Mouse (Mus musculus) kidney, embryonic 16.5 days (tissue): ENCODE measurements around the gene Sertad1. TPM values are rescaled to one million over a fixed set of nuclear protein-coding genes. Genes with fewer than 3 reads are reported as not detected.
A peak's percentile ranks its signal among the peaks of the same experiment; 100 is the strongest.

Experiments
- ATAC-seq: fragments of 200-750 bp; cut with Nextera tagmentation; 2 replicates; pipeline ENCODE4 v1.8.0; 2017; ENCODE audit warnings: moderate TSS enrichment; ENCODE audit not compliant: low FRiP score, low TSS enrichment
- H3K27ac ChIP-seq: fragments of 300-500 bp; sonication (generic); 2 replicates; pipeline ENCODE4 v1.5.1; 2014; ENCODE audit warnings: low read length
- H3K27me3 ChIP-seq: fragments of 300-500 bp; sonication (generic); 2 replicates; pipeline ENCODE4 v1.6.1; 2014; ENCODE audit warnings: low read length, control low read depth, mixed read lengths; ENCODE audit not compliant: insufficient read depth
- H3K36me3 ChIP-seq: fragments of 300-500 bp; sonication (generic); 2 replicates; pipeline ENCODE4 v1.6.1; 2014; ENCODE audit warnings: low read length, control low read depth, mixed read lengths; ENCODE audit not compliant: insufficient read depth
- H3K4me1 ChIP-seq: fragments of 300-500 bp; sonication (generic); 2 replicates; pipeline ENCODE4 v1.6.1; 2014; ENCODE audit warnings: low read length, control low read depth, mixed read lengths; ENCODE audit not compliant: insufficient read depth
- H3K4me2 ChIP-seq: fragments of 300-500 bp; sonication (generic); replicated peaks from 2 replicates; pipeline ENCODE4 v1.6.1; 2014; ENCODE audit warnings: low read depth, low read length
- H3K4me3 ChIP-seq: fragments of 300-500 bp; sonication (generic); 2 replicates; pipeline ENCODE4 v1.5.1; 2014; ENCODE audit warnings: mild to moderate bottlenecking, low read length
- H3K9ac ChIP-seq: fragments of 300-500 bp; sonication (generic); replicated peaks from 2 replicates; pipeline ENCODE4 v1.6.1; 2014; ENCODE audit warnings: low read length
- H3K9me3 ChIP-seq: fragments of 300-500 bp; sonication (generic); 2 replicates; pipeline ENCODE4 v1.6.1; 2016; ENCODE audit warnings: low read length, control low read depth
- WGBS: fragments of 180-500 bp; shearing (Covaris S2); extraction: QIAGEN DNeasy Blood & Tissue Kit; methylation state at CpG from one replicate; pipeline ENCODE4 v1.1.7; 2014; 5-methylcytosine and 5-hydroxymethylcytosine counted together
- polyA plus RNA-seq: library from polyadenylated mRNA; unstranded; fragments of >200 nt; fragmentation: Nextera tagmentation; extraction: Ambion mirVana; gene quantifications from 2 replicates; pipeline ENCODE4 v1.2.1, GENCODE M21; 2015

Gene Sertad1
- polyA plus RNA-seq, 1 experiment from 2014 or later: 45.8 TPM

DNA sequence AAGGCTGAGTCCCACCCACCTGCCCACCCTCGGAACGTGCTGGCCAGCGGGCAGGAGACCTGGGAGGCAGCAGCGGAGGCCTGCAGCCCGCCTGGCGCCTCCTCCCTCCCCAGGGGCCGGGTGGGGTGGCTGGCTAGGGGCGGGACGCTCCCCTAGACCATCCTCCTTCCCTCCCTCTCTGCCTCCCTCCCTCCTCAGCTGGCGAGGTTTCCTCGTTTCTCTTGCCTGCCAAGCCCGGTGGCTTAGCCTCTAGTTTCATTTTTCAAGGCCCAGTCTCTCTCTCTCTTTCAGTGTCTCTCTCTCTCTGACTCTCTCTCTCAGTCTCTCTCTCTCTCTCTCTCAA, 5.1 kb upstream of the Sertad1 start:
- Histone ChIP-seq H3K9ac (peak overlapping the region; percentile 65), H3K36me3 (peaks cover 9% of the 10 kb centered on the region), H3K9me3 (no peaks in the 10 kb centered on the region), H3K4me1 (peaks cover 30% of the 10 kb centered on the region), H3K27me3 (no peaks in the 10 kb centered on the region), H3K4me2 (peak overlapping the region; percentile 56), H3K27ac (peak overlapping the region; percentile 93), H3K4me3 (peak overlapping the region; percentile 34)
- WGBS: 0% methylated on average over 12 of the region's 12 CpGs
- ATAC-seq: peak; percentile 97

DNA sequence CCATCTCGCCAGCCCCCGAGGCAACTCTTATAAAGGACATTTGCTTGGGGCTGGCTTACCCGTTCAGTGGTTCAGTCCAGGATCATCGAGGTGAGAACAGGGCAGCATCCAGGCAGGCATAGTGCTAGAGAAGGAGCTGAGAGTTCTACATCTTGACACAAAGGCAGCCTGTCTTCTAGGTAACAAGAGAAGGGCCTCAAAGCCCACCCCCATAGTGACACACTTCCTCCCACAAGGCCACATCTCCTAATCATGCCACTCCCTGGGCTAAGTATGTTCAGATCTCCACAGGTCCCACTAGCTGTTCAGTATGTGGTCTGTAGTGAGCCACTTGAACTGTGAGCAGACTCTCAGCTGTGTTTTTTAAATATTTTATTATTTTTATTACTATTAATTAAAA, 2.9 kb upstream of the Sertad1 start:
- Histone ChIP-seq H3K27ac (no peak overlapping the region), H3K4me2 (no peak overlapping the region), H3K9me3 (no peaks in the 10 kb centered on the region), H3K36me3 (no peaks in the 10 kb centered on the region), H3K4me1 (peaks cover 30% of the 10 kb centered on the region), H3K27me3 (no peaks in the 10 kb centered on the region), H3K4me3 (no peak overlapping the region), H3K9ac (no peak overlapping the region)
- no peak for ATAC-seq
- 90% methylated on average over 4 of the region's 4 CpGs for WGBS

DNA sequence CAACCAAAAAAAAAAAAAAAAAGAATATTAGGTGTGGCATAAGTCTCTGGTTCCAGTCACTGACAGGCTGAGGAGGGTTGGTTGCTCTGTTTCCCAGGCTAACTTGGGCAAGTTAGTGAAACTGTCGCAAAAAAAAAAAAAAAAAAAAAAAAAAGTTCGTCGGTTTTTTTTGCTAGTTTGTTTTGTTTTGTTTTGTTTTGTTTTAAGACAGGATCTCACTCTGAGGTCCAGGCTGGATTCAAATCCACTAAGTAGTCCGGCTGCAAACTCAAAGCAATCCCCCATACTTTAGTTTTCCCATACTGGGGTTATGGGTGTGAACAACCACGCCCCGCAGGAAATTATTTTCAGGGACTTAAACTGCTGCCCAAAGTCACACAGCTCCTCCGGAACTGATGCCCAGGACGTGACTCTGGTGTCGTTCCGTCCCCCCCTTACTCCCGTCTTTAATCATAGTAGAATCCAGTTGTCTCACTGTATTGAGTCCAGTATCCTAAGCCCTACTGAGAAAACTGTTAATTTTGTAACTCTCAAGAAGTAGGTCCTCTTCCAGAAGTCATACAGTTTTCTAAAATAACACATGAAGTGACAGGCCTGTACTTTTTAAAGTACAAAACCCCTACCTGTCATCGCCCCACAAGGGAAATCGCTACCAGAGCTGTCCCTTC, 474 bp upstream of the Sertad1 start:
- Histone ChIP-seq H3K4me1 (peaks cover 41% of the 10 kb centered on the region), H3K4me2 (peak overlapping the region; percentile 76), H3K27ac (peak overlapping the region; percentile 99), H3K9me3 (no peaks in the 10 kb centered on the region), H3K36me3 (peaks cover 10% of the 10 kb centered on the region), H3K4me3 (peak overlapping the region; percentile 75), H3K9ac (peak overlapping the region; percentile 61), H3K27me3 (no peaks in the 10 kb centered on the region)
- WGBS: 2% methylated on average over 13 of the region's 13 CpGs
- no peak for ATAC-seq

DNA sequence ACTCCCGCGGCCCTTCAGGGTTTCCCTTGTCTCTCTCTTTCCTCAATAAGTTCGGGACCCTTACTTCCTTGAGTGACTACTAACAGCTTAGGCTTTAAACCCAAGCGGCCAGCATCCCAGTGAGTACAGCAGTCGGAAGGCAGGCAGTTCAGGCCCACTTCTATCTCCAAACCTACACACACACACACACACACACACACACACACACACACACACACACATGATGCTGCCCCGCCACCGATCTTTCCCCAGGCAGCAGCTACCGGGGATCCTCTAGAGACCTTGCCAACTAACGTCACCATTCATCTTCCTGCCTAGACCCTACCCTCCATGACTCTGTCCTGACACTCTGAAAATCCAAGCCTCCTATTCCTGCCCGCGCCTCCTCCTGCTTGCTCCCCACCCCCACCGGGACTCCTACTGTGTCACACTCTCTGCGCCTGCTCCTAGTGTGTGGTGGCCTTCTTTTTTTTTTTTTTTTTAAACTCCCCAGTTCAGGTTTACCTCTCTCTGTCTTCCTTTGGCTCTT, 1.1 kb downstream of the Sertad1 start:
- Histone ChIP-seq H3K27ac (peak overlapping the region; percentile 99), H3K9ac (peak overlapping the region; percentile 94), H3K36me3 (peaks cover 10% of the 10 kb centered on the region), H3K4me2 (peak overlapping the region; percentile 57), H3K4me3 (peak overlapping the region; percentile 75), H3K27me3 (no peaks in the 10 kb centered on the region), H3K9me3 (no peaks in the 10 kb centered on the region), H3K4me1 (peaks cover 33% of the 10 kb centered on the region)
- no peak for ATAC-seq
- 2% methylated on average over 13 of the region's 13 CpGs for whole genome bisulfite sequencing

DNA sequence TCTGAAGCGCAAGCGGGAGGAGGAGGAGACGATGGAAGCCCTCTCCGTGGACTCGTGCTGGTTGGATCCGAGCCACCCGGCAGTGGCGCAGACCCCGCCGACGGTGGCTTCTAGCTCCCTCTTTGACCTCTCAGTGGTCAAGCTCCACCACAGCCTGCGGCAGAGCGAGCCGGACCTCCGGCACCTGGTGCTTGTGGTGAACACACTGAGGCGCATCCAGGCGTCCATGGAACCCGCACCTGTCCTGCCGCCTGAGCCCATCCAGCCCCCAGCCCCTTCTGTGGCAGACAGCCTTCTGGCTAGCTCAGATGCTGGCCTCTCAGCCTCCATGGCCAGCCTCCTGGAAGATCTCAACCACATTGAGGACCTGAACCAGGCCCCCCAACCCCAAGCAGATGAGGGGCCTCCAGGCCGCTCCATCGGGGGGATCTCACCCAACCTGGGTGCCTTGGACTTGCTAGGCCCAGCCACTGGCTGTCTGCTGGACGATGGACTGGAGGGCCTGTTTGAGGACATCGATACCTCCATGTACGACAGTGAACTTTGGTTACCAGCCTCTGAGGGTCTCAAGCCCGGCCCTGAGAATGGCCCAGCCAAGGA, 2.7 kb downstream of the Sertad1 start:
- Histone ChIP-seq H3K4me2 (peak overlapping the region; percentile 58; the same call in 1 of the 2 replicates), H3K27ac (peak overlapping the region; percentile 97), H3K27me3 (no peaks in the 10 kb centered on the region)

DNA sequence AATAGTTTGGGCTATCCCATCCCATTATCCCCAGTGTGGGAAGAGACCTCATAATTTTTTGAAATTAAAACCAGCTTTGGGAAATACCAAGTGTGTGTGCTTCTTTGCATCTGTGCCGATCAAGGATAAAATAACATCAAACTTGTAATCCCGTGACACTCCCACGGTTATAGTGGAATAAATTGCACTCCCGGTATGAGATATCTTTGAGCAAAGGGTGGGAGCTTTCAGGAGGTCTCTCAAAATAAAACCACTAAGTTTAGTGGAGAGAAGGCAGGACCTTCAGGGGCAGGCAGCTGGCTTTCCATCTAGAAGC, 3.5 kb downstream of the Sertad1 start:
- peak overlapping the region; percentile 97 for H3K27ac ChIP-seq
- peaks cover 10% of the 10 kb centered on the region for H3K36me3 ChIP-seq
- peak overlapping the region; percentile 58 for H3K4me2 ChIP-seq
- ATAC-seq: no peak
- H3K9me3 ChIP-seq: no peaks in the 10 kb centered on the region
- 16% methylated on average over 4 of the region's 4 CpGs for WGBS
- peak overlapping the region; percentile 71 for H3K9ac ChIP-seq
- H3K27me3 ChIP-seq: no peaks in the 10 kb centered on the region
- H3K4me3 ChIP-seq: peak overlapping the region; percentile 38
- H3K4me1 ChIP-seq: peaks cover 33% of the 10 kb centered on the region

More for the DNA sequence above, 2.7 kb downstream of the Sertad1 start:
- ATAC-seq: no peak
- no peak overlapping the region for H3K4me3 ChIP-seq
- peaks cover 10% of the 10 kb centered on the region for H3K36me3 ChIP-seq
- 88% methylated on average over 25 of the region's 25 CpGs for WGBS
- no peaks in the 10 kb centered on the region for H3K9me3 ChIP-seq
- 0 out of 2 replicates have a peak overlapping the region, but pooled peaks have one; percentile 29 for H3K9ac ChIP-seq
- H3K4me1 ChIP-seq: peaks cover 33% of the 10 kb centered on the region

DNA sequence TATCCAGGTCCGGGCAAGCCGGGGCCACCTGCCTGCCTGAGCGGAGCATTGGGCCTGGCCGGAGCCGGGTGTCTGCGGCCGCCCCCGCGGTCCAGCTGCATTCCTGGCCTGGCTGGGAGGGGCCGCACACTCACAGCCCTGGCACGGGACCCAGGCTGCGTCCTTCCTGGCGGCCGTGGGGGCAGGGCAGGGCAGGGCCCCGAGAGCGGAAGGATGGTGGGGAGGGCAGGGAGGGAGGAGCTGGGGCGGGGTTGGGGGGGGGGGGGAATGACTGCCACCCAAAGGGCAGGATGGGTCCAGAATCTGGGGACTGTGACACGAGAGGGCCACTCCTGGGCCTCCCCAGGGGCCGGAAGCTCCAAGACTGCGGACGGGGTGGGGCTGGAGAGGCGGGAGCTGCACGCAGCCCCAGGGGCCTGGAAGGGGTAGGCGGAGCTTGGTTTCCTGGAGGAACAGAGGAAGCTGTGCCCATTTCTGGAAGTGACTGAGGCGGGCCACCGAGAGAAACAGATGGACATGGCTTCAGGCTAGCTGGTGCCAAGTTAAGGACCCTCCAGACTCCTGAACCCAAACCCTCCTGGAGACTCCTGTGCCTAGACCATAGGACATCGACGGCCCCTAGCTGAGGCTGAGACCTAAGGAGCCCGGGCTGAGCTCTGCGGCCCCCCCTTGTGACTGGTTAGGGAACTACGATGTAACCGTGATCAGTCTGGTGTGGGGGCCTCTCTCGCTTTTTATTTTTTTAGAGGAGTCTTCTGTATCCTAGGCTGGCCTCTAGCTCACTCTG, 4.0 kb downstream of the Sertad1 start:
- H3K4me3 ChIP-seq: peak overlapping the region; percentile 38
- H3K4me1 ChIP-seq: peaks cover 33% of the 10 kb centered on the region
- peaks cover 10% of the 10 kb centered on the region for H3K36me3 ChIP-seq
- H3K9me3 ChIP-seq: no peaks in the 10 kb centered on the region
- WGBS: under 1% methylated on average over 31 of the region's 33 CpGs
- H3K9ac ChIP-seq: peak overlapping the region; percentile 71
- no peaks in the 10 kb centered on the region for H3K27me3 ChIP-seq
- peak overlapping the region; percentile 97 for H3K27ac ChIP-seq
- peak overlapping the region; percentile 58 for H3K4me2 ChIP-seq
- peak; percentile 85 for ATAC-seq

DNA sequence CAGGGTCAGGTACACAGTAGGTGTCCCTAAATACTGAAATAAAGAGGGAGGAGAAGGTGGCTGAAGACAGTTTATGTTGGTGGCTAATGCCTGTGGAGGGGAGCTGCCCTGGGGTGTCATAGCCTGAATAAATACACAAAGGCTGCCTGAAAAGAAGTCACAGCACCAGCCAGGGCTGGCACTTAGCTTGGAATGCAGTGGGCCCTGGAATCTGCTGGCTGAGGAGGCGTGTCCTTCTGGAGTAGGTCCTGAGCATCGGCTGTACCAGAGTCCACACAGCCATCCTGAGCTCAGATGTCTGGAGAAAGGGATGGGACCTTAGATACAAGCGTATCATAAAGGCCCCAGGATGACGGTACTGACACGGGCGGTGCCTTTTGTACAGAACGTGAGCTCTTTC, 5.1 kb downstream of the Sertad1 start:
- H3K9ac ChIP-seq: no peak overlapping the region
- H3K4me3 ChIP-seq: no peak overlapping the region
- H3K27ac ChIP-seq: peak overlapping the region; percentile 97; the same call in 1 of the 2 replicates
- no peaks in the 10 kb centered on the region for H3K27me3 ChIP-seq
- H3K9me3 ChIP-seq: no peaks in the 10 kb centered on the region
- H3K4me2 ChIP-seq: no peak overlapping the region
- ATAC-seq: no peak
- peaks cover 10% of the 10 kb centered on the region for H3K36me3 ChIP-seq
- H3K4me1 ChIP-seq: peaks cover 33% of the 10 kb centered on the region
- WGBS: 76% methylated on average over 7 of the region's 7 CpGs

DNA sequence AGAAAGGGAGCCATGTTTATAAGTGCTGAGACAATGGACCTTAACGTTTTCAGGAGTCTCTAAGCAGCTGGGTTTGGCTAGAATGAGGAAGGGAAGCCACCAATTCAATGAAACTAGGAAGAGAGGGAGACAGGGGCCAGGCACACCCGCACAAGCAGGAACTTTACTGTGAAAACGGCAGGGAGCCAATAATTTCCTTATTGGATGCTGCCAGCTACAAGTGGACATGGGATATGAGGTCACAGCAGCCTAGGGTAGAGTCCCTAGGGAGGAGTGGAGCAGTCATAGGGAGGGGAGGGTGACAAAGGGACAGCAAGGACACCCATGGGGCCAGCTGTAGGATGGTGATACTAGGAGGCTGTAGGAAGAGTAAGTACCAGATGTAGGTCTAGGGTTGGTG, 6.3 kb downstream of the Sertad1 start:
- no peaks in the 10 kb centered on the region for H3K27me3 ChIP-seq
- H3K4me2 ChIP-seq: no peak overlapping the region
- WGBS: 69% methylated on average over 3 of the region's 3 CpGs
- H3K4me3 ChIP-seq: no peak overlapping the region
- no peaks in the 10 kb centered on the region for H3K9me3 ChIP-seq
- no peak overlapping the region for H3K27ac ChIP-seq
- H3K9ac ChIP-seq: no peak overlapping the region
- peaks cover 10% of the 10 kb centered on the region for H3K36me3 ChIP-seq
- peaks cover 32% of the 10 kb centered on the region for H3K4me1 ChIP-seq
- ATAC-seq: no peak
